Mouse (Mus musculus) frontal cortex, postnatal 10 days (tissue): ENCODE results near the gene Slc7a8.

ENCODE experiments used
- DNase-seq, 2 experiments: peaks; one replicate each; pipeline ENCODE4 v3.0.0; 2022; ENCODE audit warnings: low spot score in 2 of 2, mixed read lengths in 1 of 2

Slc7a8 gene

GRCm38 (mm10) chr14:54781610-54782365 lies at the start of gene Slc7a8:
TSS of gene Slc7a8 (minus strand) at chr14:54781946.
- peak; percentile 41 to 71 for DNase-seq

GRCm38 (mm10) chr14:54823716-54824115 lies 42.0 kb upstream of the Slc7a8 start:
- no peak for DNase-seq

- DNase-seq, result no peak
These were observed 40.6 kb upstream of the Slc7a8 start for GRCm38 (mm10) chr14:54822301-54822700.

- no peak for DNase-seq
These were observed 36.0 kb upstream of the Slc7a8 start for GRCm38 (mm10) chr14:54817791-54818190.

- DNase-seq, result no peak
These were observed 34.0 kb upstream of the Slc7a8 start for GRCm38 (mm10) chr14:54815737-54816136.

- DNase-seq, result no peak
These were observed 32.2 kb upstream of the Slc7a8 start, which contains the start of gene Rnf212b for GRCm38 (mm10) chr14:54813991-54814390. TSS of gene Rnf212b (plus strand) at chr14:54814141.

- no peak for DNase-seq
These were observed 27.9 kb upstream of the Slc7a8 start for GRCm38 (mm10) chr14:54809668-54810033.

GRCm38 (mm10) chr14:54808718-54809667 lies 27.2 kb upstream of the Slc7a8 start:
- no peak for DNase-seq

- no peak for DNase-seq
These were observed 24.4 kb upstream of the Slc7a8 start for GRCm38 (mm10) chr14:54806124-54806523.

GRCm38 (mm10) chr14:54802428-54802827 lies 20.7 kb upstream of the Slc7a8 start:
- DNase-seq, result no peak

- DNase-seq, result no peak
These were observed 17.9 kb upstream of the Slc7a8 start for GRCm38 (mm10) chr14:54799686-54800085.

GRCm38 (mm10) chr14:54796760-54797159 lies 15.0 kb upstream of the Slc7a8 start:
- DNase-seq, result no peak

- DNase-seq, result no peak
These were observed 14.2 kb upstream of the Slc7a8 start for GRCm38 (mm10) chr14:54795901-54796300.

GRCm38 (mm10) chr14:54793894-54794830 lies 12.4 kb upstream of the Slc7a8 start:
- DNase-seq, result no peak

GRCm38 (mm10) chr14:54793351-54793750 lies 11.6 kb upstream of the Slc7a8 start:
- no peak for DNase-seq

- no peak for DNase-seq
These were observed 10.4 kb upstream of the Slc7a8 start for GRCm38 (mm10) chr14:54792166-54792565.

GRCm38 (mm10) chr14:54788231-54788630 lies 6.5 kb upstream of the Slc7a8 start:
- DNase-seq, result no peak

- DNase-seq, result no peak
These were observed 5.5 kb upstream of the Slc7a8 start for GRCm38 (mm10) chr14:54787226-54787625.

GRCm38 (mm10) chr14:54786489-54786888 lies 4.7 kb upstream of the Slc7a8 start:
- no peak for DNase-seq

- peak in 1 of 2 experiments; percentile 41 for DNase-seq
These were observed 4.2 kb upstream of the Slc7a8 start for GRCm38 (mm10) chr14:54785898-54786297.

GRCm38 (mm10) chr14:54782971-54783370 lies 1.2 kb upstream of the Slc7a8 start:
- no peak for DNase-seq
